Mouse (Mus musculus) adrenal gland, postnatal 4 days (tissue): Measurements from ENCODE around the gene Cggbp1. TPM values are rescaled to one million over a fixed set of nuclear protein-coding genes. Genes with fewer than 3 reads are reported as not detected.

Experiments used
- total RNA-seq, 2 experiments: library from RNA; stranded (reverse); gene quantifications; 2 replicates each; pipeline ENCODE4 v1.2.3; 2021

The Cggbp1 gene
- total RNA-seq, 2 experiments from 2014 or later = 132 TPM

Other genes starting within 250 kb of the Cggbp1 start
- gene Csnka2ip, start 249.6 kb upstream of the Cggbp1 start, total RNA-seq = under 1 TPM in 1 of 2 experiments, not detected in 1; 0.11 TPM
- 10 to 100 TPM; 30.6 to 31.3 TPM for gene 4930453N24Rik, start 80.8 kb upstream of the Cggbp1 start, total RNA-seq
- gene Zfp654, start 344 bp upstream of the Cggbp1 start, total RNA-seq = 10 to 100 TPM; 21.4 to 21.5 TPM